Mouse (Mus musculus): ENCODE measurements around the gene Ppp1r27. TPM values are rescaled to one million over a fixed set of nuclear protein-coding genes. Genes with fewer than 3 reads are reported as not detected.

Gene Ppp1r27
- total RNA-seq, 2 experiments from 2014 or later: 7.1 to 21.8 TPM

GRCm38 (mm10) chr11:120548214-120548613, 2.7 kb downstream of the Ppp1r27 start:
- DNase-seq: no peak

- no peak for DNase-seq
Measured at GRCm38 (mm10) chr11:120547469-120547868, 3.5 kb downstream of the Ppp1r27 start.

DNA sequence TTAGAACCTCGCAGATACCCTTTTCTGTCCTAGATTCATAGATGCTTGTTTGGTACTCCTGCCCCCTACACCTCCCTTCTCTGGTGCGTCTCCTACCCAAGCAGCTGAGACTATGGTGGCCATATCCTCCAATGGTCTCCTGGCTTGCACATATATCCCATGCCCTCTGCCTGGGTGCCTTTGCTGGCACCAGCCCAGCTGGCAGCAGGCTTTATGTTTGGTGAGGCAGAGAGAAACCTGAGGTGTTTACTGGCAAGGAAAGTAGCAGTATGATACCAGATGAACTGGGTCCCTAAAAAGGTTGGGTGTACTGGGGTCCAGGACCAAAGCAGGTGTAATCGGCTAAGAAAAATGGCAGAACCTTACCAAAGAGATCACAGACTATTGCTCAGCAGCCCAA, 5.0 kb downstream of the Ppp1r27 start:
- DNase-seq: no peak

DNA sequence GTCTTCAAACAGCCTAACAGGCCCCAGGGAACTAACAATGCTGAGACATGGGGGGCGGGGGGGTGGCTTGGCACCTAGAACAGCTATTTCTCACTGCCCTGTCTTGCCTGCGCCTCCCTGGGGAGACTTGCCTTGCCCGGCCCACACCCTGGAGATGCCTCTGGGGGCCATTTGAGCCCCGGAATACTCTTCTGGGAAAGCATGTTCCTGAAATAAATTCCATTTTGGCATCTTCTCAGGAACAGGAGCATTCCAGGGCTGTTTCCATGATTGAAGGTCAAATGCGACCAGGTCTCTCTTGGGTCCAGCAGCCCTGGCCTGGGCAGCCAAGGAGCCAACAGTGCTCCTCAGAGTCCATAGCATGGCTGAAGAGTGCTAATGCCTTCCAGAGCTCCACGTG, 8.6 kb downstream of the Ppp1r27 start:
- peak; percentile 70 for DNase-seq

- DNase-seq: no peak
Measured at GRCm38 (mm10) chr11:120541907-120542306, 9.0 kb downstream of the Ppp1r27 start.

- DNase-seq: no peak
Measured at GRCm38 (mm10) chr11:120539285-120540014, 11.5 kb downstream of the Ppp1r27 start.

GRCm38 (mm10) chr11:120538955-120539284, 12.0 kb downstream of the Ppp1r27 start:
- DNase-seq: no peak

- DNase-seq: peak; percentile 83
Measured at GRCm38 (mm10) chr11:120538485-120538884, 12.4 kb downstream of the Ppp1r27 start.

- DNase-seq: no peak
Measured at GRCm38 (mm10) chr11:120535804-120536203, 15.1 kb downstream of the Ppp1r27 start.

DNA sequence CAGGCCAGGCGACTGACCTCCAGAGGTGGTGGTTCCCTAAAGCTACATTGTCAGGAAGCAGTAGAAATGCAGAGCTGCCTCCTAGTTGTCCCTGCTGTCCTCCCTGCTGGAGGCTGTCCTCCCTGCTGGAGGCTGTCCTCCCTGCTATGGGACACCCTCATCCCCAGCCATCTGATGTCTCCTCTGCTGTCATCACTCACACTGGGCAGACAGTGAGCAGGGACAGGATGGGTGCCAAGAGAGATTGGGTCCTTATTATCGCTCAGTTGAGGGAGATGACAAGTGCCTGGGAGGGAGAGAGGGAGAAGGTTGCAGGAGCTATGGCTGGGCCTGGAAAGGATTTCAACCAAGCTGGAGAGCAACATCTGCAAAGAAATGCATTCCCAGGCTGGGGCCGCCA, 15.8 kb downstream of the Ppp1r27 start:
- no peak for DNase-seq

GRCm38 (mm10) chr11:120534093-120534492, 16.8 kb downstream of the Ppp1r27 start:
- no peak for DNase-seq

GRCm38 (mm10) chr11:120531646-120532045, 19.3 kb downstream of the Ppp1r27 start:
- DNase-seq: no peak

DNA sequence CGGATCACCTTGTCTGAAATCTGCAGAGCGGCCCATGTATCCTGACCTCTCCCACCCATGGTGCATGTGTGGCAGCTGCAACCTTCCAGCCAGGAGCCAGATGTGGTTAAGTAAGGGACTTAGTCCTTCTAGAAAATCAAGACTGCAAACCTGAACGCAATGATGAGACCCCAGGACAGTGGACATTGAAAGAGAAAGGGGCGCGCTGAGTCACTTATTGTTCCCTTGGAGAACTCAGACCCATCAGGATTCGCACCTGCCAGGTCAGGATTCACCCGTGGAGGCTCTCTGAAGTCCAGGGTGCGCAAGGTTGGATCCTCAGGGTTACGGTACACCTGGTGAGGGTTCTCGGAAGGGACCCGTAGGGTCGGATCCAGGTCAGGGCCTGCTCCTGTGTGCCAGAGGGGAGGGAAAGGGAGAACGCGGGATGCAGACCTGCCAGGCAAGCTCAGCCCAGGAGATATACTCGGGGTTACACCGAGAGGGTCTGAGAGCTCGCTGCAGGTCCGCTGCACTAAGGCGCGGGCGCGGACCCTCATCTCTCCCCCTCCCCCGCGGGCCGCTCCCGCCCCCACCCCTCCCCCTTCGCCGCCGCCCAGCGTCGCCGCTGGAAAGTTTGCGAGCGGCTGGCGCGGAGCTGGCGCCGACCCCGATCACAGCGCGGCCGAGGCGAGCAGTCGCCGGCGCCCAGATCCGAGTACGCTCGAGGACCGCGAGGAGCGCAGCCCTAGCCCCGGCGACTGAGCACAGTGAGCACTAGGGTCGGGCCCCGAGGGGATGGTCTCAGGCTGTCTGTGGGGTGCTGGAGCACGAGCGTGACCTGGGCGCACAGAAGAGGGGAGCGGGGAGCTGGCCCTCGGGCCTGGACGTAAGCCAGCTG, 20.6 kb downstream of the Ppp1r27 start, which contains the start of gene Gcgr:
TSS of gene Gcgr (plus strand) at position 615 of the 880 bp plus-strand sequence.
- no peak for DNase-seq

DNA sequence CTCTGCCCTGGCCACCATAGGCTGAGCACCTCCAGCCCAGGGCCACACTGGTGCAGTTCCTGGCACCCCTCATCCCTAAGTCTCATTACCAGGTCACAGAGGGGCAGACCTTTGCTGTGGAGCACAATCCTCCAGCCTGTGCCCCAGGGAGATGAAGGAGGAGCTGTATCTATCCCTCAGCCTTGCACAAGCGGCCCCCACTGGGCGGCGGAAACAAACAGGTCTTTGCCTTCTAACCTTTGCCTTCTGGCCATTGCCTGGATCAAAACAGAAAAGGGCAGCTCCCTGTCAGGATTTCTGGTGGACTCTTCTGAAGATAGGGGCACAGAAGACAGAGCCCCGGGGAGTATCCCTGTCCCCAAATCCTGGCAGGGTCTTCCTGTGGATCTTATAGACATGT, 22.0 kb downstream of the Ppp1r27 start:
- DNase-seq: no peak

DNA sequence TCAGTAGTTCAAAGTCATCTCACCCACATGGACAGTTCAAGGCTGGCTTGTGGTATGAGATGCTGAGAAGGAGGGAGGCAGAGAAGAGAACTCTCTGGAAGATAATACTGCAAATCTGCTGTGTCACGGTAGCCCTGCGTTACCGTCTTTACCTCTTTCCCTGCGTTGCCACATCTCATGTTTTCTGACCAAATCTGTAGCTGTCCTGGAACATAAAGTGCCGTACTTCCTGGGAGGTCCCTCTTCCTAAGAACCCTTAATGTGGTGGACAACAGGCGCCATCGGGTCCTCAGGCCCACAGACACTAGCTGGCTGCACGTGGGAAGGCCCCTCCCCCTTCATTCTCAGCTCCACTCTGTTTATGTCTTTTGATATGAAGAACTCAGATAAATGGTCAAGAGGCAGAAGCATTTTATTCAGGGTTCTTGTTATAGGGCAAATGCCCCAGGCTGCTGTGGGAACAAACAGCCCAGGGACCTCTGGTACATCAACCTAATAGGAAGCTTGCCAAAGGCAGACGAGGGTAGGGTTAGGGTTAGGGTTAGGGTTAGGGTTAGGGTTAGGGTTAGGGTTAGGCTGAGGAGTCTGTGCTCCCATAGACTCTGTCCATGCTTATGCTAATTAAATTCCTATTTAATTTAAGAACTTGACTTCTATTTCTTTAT, 23.1 kb downstream of the Ppp1r27 start:
- no peak for DNase-seq

DNA sequence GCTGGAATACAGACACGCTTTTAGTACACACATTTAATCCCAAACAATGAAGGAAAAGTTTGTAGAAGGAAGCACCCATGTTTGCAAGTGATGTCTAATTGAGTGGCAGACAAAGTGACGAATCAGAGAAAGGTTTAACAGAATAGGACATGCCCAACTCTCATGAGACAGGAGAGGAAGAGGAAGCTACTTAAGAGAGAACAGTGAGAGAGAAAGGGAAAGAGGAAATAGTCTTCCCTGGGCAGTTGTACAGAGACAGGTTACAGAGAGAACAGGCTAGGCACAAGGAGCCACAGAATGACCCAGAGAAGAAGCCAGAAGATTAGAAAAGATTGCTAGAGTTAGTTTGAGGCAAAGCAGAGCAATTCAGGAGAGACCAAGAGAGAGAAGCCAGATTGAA, 25.0 kb downstream of the Ppp1r27 start:
- DNase-seq: no peak

- DNase-seq: no peak
Measured at GRCm38 (mm10) chr11:120522581-120522980, 28.4 kb downstream of the Ppp1r27 start.

DNA sequence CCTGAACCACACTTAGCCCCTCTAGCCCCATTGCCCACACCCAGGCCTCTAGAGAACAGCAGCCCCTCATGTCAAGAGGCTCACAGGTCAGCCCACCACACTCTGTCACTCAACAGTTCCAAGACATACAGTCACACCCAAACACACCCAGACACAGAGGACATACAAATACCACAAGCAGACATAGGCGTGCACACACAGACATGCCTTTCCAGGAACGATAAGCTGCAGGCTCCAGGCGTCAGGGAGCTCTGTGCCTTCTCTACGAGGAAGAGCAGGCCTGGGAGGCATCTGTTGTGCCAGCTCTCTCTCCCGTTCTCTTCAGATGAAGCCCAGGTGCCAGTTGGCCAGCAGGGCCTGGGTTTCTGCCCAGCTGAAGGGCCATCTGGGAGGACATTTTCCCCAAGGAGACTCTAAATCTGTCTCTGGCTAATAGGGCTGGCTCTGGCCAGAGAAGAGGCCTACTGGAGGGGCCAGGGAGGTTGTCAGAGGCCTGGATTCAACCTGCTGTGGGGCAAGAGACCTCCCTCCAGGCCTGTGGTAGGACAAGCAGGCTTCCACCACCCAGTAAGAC, 29.9 kb downstream of the Ppp1r27 start:
- DNase-seq: peak; percentile 78

- DNase-seq: no peak
Measured at GRCm38 (mm10) chr11:120520498-120520897, 30.4 kb downstream of the Ppp1r27 start.

GRCm38 (mm10) chr11:120519738-120520137, 31.2 kb downstream of the Ppp1r27 start:
- DNase-seq: peak; percentile 58

DNA sequence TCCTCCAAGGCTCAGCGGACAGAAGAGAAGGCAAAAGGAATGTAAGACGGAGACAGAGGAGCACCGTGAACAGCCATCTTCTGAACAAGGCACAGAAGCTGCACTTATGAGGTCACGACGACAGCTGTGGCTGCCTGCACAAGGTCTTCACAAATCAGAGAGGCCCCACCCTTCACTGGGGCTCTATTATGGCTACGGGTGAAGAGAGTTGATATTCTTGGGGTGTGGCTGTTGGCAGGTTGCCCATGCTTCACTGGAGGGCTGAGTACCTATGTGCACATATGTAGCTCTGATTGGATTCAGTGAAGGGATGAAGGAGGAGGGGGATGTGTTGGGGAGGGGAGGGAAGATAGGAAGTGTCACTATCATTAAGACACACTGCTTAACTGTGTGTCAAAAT, 32.4 kb downstream of the Ppp1r27 start:
- DNase-seq: no peak

DNA sequence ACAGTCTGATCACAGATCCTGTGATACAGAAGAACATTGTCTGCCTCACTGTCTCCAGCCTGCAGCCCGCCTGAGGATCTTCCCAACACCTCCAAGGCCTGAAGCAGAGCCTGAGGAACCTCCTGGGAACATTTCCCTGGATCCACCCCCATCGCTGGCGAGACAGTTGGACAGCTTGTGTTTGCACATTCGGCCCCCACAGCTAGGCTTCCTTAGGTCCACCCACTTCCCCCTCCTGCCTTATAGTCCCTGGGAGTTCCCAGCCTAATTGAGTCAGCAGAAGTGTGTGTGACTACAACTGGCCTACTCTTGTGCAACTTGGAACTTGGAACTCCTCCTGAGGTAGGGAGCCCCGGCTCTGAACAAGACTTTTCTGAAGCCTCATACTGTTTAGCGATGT, 32.9 kb downstream of the Ppp1r27 start:
- DNase-seq: no peak

DNA sequence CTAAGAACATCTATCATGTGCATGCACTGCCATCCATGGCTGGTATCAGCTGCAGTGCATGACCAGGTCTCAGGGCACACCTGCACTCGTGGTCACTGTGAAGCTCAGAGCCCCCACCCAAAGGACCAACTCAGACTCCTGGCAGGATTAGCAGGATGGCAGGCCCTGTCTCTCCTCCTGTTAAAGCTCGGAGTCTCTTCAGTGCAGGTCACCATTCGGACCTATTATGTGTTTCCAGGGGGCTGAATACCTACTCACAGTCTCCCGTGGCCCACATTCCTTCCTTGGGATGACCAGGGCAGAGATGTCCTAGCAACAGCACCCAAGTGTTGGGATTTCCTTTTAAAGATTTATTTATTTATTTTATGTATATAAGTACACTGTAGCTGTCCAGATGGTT, 33.8 kb downstream of the Ppp1r27 start:
- DNase-seq: no peak
